Mouse (Mus musculus) stomach, postnatal 0 days (tissue): ENCODE data around the gene Thbs3.

Experiments used
- CTCF ChIP-seq: IDR thresholded peaks from 2 replicates; pipeline ENCODE4 v1.5.1; 2016; ENCODE audit warnings: antibody characterized with exemption, low read depth, mild to moderate bottlenecking, moderate library complexity
- EP300 ChIP-seq: optimal IDR thresholded peaks from 2 replicates; pipeline ENCODE3; 2016; ENCODE audit warnings: antibody characterized with exemption

DNA sequence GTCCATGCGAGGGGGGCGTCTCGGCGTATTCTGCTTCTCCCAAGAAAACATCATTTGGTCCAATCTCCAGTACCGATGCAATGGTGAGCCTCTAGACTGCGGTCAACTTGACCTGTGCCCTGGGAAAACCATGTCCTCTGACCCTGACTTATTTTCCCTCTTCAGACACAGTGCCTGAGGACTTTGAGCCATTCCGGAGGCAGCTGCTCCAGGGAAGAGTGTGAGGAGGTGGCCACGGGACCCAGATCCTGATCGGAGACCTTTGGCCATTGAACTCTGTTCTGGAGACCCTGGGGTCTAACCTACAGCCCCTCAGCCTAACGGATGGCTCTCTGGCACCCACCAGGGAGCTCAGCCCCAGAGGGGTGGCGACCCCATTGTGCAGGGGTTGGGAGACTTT is 11.4 kb downstream of the Thbs3 start:
- TF ChIP-seq EP300, result no peak
- TF ChIP-seq CTCF, result no peak
